Mouse (Mus musculus) 3134 (cell line): ENCODE measurements at regions not wholly inside any gene's neighbourhood (a gene's known extent, or its start where the extent isn't known, plus 50 kb on each side); places are given as distances from the start of the nearest gene placed in this dataset.

ENCODE experiments used
- DNase-seq: peaks from one replicate; pipeline ENCODE4 v3.0.0-alpha.2; 2011; ENCODE audit warnings: low spot score; ENCODE audit not compliant: insufficient read length; ENCODE audit errors: extremely low read depth

DNA sequence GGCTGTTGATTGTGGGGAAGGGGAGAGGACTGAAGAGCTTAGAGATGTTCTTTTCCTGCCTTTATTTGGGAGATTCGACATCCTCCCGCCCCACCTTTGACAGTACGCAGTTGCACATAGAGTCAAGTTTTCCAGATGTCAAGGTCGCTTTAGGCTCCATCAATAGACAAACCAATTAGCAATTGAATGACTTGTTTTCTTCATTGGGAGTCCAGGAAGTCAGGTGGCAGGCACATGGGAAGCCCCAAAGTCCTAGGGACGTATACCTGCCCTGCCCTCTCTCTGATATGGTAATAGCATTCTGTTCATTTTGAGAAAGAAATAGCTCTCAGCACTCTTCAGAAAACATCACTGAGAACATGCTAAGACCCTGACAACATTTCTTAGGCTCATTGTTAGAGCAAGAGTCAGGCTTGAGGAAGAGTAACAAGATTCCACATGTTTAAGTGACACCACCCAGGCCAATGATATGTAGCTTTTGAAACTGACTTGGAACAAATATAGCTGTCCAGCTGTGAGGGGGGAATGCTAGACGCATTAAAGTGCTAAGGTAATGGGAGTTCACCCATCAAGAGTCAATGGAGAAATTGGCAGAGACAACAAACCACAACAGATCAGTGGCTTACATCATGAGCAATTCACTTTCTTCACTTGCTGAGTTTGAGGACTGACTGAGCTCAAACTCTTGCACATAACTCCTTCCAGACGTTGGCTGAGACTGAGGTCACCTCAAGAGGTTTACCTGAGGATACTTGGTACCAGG lies 499.9 kb downstream of the Dok5 start:
- DNase-seq = no peak

DNA sequence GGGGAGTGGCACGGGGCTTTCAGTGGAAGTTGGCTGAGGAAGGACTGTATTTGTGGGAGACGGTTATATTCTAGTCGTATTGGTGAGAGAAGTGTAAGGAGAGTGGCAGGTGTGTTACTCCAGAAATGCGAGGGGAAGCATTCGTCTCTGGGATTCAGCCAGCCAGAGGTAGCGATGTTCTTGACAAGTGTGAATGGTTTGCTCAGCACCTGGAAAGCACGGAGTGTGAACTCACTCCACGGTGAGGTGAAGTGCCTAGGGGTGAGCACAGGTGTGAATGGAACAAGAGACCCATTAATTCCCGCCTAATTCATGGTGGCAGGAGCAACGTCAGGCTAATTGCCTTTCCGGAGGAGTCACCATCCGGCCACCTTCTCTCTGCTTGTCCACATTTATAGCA lies 498.9 kb downstream of the Dok5 start:
- DNase-seq = no peak

DNA sequence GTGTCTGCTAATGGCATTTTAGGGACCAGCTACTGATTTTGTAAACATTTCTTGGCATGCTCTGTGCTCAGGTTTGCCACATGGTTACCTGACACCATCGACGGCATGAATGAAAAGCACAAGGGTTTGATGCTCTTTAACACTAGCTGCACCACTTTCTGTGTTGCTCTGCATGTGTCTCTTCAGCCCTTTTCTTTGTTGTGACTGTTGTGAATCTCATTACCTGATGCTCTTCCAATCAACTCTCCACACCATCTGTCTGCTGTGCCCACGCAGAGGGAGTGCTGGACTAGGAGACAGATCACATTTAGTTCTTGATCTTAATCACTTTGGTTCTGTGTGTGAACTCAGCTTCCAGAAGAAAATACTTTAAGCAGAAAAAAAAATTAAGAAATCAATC lies 496.6 kb downstream of the Dok5 start:
- no peak for DNase-seq

DNA sequence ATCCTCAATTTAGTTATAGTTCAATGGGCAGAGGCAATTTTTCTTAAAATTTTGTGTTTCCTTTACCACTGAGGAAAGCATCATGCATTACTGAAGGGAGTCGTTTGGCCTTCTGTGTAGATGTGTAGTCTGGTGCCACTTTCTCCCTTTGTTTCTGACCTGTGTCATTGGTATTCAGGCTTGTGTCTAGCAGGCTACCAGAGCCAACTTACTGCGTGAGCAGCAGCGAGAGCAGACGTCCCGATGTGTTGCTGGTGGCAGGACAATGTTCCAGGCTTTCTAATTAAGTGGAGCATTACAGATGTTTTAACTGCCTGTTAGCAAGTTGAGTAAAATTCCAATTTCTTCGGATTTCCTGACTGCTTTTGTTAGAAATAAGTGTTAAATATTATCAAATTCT lies 482.2 kb downstream of the Dok5 start:
- DNase-seq = no peak

DNA sequence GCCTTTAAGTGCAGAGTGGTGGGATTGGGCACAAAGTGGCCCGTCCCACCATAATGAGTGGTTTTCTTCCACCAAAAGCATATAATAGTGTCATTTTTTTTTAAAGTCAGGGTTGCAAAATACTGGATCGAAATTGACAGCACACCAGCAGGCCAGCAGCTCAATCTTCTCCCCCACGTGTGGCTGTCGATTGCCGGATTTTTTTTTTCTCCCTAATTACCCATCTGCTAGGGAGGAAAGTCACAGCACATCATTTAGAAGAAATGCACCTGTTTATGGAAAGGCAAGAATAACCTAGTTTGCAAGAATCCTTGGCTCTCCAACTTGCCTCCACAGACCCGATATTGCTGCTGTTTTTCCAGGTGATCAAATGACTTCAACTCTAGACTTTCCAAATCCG lies 464.9 kb downstream of the Dok5 start:
- DNase-seq = no peak

DNA sequence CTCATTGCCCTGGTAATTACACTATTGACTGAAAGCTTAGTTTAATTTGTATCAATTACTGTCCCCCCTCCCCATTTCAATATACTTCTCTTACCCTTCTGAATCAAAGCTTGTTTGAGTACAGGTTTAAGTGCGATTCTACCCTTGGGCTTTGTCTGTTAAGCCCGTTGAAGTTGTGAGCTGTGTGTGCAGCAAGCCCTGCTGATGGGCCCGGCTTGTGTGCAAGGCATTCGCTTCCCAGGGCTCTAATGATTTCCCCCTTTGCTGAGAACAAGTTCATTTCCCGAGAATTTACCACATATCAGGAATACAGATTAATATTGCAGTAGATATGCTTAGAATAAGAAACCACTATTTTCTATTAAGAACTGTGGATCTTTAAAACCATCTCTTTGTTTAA lies 460.6 kb downstream of the Dok5 start:
- no peak for DNase-seq
